Mouse (Mus musculus): Measurements from ENCODE around the gene Mapk6.

GRCm38 (mm10) chr9:75342433-75342832 is 67.4 kb downstream of the Mapk6 start:
- TF ChIP-seq CTCF (IDR thresholded peaks at IDR 0.05; ENCODE audit: low read depth, low read length) (no peak), POLR2A (IDR thresholded peaks at IDR 0.05; ENCODE audit: extremely low read depth, insufficient read depth, low read length) (no peak)

Data from liver, adult 2 months (tissue).